Mouse (Mus musculus) spleen, adult 18-20 months (tissue): ENCODE data around the gene Gpr27.

ENCODE experiments used
- DNase-seq, 2 experiments: peaks; one replicate each; pipeline ENCODE4 v3.0.0; 2022; ENCODE audit warnings: mixed read lengths in 2 of 2

Gpr27 gene

DNA sequence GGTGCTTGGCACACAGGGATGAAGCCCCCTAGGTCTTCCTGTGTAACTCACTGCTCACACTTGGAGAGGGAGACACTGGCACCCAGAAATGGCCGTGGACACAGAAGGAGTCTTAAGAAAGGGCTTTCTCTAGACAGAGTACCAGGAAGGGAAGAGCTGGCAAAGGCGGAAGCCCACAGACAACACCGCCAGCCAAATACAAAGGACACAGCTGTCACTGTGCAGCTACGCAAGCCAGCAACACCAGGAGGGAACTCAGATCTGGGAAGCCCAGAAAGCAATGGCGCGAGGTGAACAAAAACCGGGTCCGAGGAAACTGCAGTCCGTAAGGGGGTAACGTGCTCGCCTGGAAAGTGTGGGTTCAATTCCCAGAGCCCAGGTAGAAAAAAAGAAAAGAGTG, 14.4 kb upstream of the Gpr27 start:
- DNase-seq: no peak

- DNase-seq: no peak
These were observed 8.5 kb upstream of the Gpr27 start for GRCm38 (mm10) chr6:99683974-99684373.

GRCm38 (mm10) chr6:99684899-99685298, 7.6 kb upstream of the Gpr27 start:
- no peak for DNase-seq

DNA sequence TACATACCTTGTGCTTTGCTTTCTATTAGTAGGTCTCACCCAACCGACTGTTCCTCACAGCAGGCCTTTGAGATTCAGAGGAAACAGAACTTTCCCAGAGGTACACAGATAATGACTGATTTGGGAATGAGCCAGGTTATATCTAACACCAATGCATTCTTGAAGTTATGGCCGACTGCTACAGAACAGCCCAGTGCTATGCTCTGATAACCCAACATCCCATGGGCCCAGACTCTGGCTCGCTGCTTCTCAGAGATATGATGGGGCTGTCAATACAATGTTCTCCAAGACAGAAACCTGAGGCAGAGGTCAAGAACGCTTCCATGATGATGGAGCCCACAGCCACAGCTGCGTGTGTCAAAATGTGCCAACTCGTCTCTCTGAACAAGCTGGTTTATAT, 4.0 kb upstream of the Gpr27 start:
- DNase-seq: no peak

DNA sequence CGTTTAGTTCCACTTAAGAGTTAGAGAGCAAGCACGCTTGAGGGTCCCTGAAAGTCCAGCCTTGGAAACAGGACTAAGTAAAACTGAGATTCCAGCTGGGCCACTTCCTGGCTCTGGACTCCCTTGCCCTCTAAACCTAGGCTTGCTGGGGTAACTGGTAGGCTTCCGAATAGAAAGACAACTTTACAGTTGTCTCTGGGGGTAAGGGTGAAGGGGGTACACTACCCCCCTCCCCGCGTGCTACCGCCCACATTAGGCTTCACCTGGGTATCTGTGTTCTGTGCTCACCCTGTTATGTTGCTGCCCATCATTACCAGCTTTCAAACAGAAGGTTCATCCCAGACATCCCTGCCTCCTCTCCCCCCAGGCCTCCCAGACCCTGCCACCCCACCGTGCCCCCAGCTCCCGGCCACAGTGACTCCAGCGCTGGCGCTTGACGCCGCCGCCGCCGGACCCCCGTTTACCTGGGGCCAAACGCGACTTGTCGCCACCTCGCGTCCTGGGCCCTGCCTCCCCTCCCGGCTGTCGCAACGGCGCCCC, 743 bp upstream of the Gpr27 start:
- no peak for DNase-seq

DNA sequence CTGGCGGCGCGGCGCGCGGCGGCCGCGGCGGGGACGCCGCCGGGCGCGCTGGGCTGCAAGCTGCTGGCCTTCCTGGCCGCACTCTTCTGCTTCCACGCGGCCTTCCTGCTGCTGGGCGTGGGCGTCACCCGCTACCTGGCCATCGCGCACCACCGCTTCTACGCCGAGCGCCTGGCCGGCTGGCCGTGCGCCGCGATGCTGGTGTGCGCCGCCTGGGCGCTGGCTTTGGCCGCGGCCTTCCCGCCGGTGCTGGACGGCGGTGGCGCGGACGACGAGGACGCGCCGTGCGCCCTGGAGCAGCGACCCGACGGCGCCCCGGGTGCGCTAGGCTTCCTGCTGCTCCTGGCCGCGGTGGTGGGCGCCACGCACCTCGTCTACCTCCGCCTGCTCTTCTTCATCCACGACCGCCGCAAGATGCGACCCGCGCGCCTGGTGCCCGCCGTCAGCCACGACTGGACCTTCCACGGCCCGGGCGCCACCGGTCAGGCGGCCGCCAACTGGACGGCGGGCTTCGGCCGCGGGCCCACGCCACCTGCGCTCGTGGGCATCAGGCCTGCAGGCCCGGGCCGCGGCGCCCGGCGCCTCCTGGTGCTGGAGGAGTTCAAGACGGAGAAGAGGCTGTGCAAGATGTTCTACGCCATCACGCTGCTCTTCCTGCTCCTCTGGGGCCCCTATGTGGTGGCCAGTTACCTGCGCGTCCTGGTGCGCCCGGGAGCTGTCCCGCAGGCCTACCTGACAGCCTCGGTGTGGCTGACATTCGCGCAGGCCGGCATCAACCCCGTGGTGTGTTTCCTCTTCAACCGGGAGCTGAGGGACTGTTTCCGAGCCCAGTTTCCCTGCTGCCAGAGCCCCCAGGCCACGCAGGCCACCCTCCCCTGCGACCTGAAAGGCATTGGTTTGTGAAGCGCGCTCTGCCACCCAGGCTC, 700 bp downstream of the Gpr27 start:
- no peak for DNase-seq

- no peak for DNase-seq
These were observed 8.0 kb downstream of the Gpr27 start for GRCm38 (mm10) chr6:99700484-99700883.

DNA sequence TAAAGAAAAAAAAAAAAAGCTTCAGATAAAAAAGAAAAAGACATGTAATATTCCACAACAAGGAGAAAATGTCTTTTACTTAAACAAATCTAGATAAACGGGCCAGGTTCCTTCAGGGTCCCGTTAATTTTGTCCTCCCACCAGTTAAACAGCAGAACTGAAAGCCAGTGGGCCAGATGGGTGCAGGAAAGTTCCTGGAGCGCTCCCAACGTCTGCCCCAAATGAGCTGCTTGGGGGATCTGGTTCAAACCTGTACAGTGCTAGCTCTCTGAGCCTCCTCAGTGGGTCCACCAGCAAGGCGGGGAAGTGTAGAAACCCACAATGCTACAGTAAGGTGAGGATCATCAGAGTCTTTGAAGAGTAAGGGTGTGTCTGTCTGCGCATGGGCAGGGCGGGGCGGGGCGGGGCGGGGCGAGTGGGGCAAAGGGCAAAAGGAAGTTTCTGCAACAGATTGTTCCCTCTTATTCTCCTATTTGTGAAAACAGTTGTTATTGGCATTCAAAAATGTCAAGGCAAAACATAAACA, 19.2 kb downstream of the Gpr27 start:
- DNase-seq: no peak

DNA sequence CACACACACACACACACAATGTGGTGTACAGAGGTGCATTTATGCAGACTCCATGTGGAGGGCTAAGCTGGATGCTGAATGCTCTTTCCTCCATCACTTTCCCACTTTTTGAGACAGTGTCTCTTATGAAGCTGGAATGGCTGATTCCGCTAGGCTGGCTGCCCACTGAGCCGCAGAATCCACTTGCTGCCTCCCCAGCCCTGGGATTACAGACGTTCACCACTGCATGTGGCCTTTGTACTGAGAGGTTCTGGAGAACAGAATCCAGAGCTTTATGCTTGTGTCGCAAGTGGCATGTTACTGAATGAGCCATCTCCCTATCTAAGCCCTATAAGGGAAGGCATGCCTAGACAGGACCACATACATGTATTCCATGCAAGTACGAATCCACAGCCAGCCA, 20.8 kb downstream of the Gpr27 start:
- DNase-seq: no peak

GRCm38 (mm10) chr6:99715191-99715590, 22.7 kb downstream of the Gpr27 start:
- DNase-seq: no peak

- DNase-seq: no peak
These were observed 23.4 kb downstream of the Gpr27 start for GRCm38 (mm10) chr6:99715913-99716312.

GRCm38 (mm10) chr6:99721032-99721431, 28.6 kb downstream of the Gpr27 start:
- DNase-seq: no peak

DNA sequence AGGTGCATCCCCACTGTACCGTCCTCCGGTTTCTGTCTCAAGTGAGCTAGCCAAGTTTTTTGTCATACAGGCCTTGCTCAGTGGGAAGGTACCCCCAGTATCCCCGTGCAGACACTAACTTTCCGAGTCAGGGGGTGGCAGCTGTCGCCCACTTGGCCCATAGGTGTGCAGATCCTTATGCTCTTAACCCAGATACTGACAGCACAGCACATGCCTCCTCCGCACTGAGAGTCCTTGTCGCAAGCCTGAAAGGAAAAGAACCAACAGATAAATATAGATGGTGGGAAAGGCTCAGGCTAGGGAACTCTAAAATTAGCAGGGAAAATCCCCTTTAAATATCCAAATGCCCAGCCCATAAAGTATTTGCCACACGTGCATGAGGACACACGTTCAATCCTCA, 29.9 kb downstream of the Gpr27 start:
- no peak for DNase-seq

GRCm38 (mm10) chr6:99725971-99726561, 33.6 kb downstream of the Gpr27 start, which contains the start of gene Prok2:
Gene Prok2 (minus strand): TSS chr6:99726392.
- no peak for DNase-seq

- no peak for DNase-seq
These were observed 34.3 kb downstream of the Gpr27 start for GRCm38 (mm10) chr6:99726576-99727303.

- no peak for DNase-seq
These were observed 37.4 kb downstream of the Gpr27 start for GRCm38 (mm10) chr6:99729853-99730252.

DNA sequence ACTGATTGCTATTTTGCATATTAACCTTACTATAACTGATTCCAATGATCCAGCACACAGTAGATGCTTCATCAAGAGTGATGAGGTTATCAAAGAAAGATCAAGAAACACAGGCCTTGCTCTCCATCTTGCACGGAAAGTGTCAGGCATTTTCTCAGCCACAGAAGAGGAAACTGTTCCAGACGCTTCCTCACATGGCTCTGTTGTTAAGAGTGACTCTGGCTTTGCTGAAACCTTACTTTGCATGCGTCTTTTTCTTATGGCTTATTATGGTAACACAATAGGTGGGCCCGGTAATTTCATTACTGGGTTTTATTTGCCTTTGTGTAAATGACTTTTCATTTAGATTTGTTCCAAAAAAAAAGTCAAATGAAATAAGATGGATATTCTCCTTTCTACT, 39.4 kb downstream of the Gpr27 start:
- no peak for DNase-seq

- no peak for DNase-seq
These were observed 40.2 kb downstream of the Gpr27 start for GRCm38 (mm10) chr6:99732673-99733072.

DNA sequence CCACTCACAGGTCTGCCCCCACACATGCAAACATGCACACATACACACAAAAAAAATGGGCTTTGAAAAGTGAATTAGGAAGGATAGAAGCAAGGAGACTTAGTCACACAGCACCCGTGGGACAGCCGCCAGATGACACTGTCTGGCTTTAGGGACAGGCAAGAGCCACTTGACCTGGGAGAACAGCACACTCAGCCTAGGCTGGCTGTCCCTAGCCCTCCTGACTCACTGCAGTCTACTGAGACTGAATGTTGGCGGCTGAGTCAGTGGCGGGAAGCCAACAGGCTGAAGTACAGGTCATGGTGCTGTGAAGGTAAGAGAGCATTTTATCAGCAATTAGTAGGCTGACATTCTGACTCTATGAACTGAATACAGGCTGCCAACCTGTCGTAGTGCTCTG, 42.2 kb downstream of the Gpr27 start:
- DNase-seq: no peak

DNA sequence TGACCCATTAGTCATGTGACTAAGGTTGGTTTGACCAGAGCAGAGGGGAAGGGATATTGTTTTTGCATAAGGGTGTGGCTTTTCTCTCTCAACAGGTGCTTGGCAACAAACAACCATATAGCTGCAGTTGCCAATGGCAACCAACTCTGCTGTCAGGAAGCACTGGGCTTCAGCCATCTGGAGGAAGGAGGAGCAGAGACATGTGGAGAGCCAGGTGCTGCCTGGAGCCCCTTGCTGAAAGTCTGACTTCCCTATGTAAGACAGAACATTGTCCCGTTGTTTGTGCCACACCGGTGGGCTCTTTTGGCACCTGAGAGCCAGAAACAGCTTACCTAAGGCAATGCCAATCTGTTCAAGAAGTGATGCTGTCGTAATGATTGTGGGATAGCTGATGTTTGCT, 50.4 kb downstream of the Gpr27 start:
- no peak for DNase-seq
